Mouse (Mus musculus) midbrain, postnatal 0 days (tissue): ENCODE results near the gene Phf13. TPM values are rescaled to one million over a fixed set of nuclear protein-coding genes. Genes with fewer than 3 reads are reported as not detected.
A peak's percentile ranks its signal among the peaks of the same experiment; 100 is the strongest.
"Not testable (repeated sequence)": the region's sequence is repeated elsewhere in the genome, so short reads cannot be mapped to it uniquely, and the experiment has no call there.

Experiments used
- ATAC-seq: fragments of 200-750 bp; cut with Nextera tagmentation; 2 replicates; pipeline ENCODE4 v1.8.0; 2017; ENCODE audit warnings: moderate number of reproducible peaks, mild to moderate bottlenecking, moderate TSS enrichment, moderate library complexity; ENCODE audit not compliant: low FRiP score
- DNase-seq: peaks from one replicate; pipeline ENCODE4 v3.0.0-alpha.2; 2015; ENCODE audit warnings: low spot score
- H3K27ac ChIP-seq: fragments of 300-500 bp; sonication (generic); 2 replicates; pipeline ENCODE4 v1.5.1; 2014; ENCODE audit warnings: low read depth, mild to moderate bottlenecking, low read length, mixed read lengths
- H3K27me3 ChIP-seq: fragments of 300-500 bp; sonication (generic); 2 replicates; pipeline ENCODE4 v1.6.1; 2014; ENCODE audit warnings: low read length, control low read depth, mixed read lengths; ENCODE audit not compliant: insufficient read depth
- H3K36me3 ChIP-seq: fragments of 300-500 bp; sonication (generic); 2 replicates; pipeline ENCODE4 v1.6.1; 2014; ENCODE audit warnings: low read length, control low read depth, mixed read lengths; ENCODE audit not compliant: insufficient read depth
- H3K4me1 ChIP-seq: fragments of 300-500 bp; sonication (generic); 2 replicates; pipeline ENCODE4 v1.6.1; 2014; ENCODE audit warnings: mild to moderate bottlenecking, control low read depth, antibody characterized with exemption, low read length, mixed read lengths; ENCODE audit not compliant: insufficient read depth
- H3K4me2 ChIP-seq: fragments of 300-500 bp; sonication (generic); 2 replicates; pipeline ENCODE4 v1.6.1; 2014; ENCODE audit warnings: low read depth, mild to moderate bottlenecking, low read length, mixed read lengths; ENCODE audit not compliant: poor library complexity, severe bottlenecking
- H3K4me3 ChIP-seq: fragments of 300-500 bp; sonication (generic); 2 replicates; pipeline ENCODE4 v1.5.1; 2014; ENCODE audit warnings: low read depth, mild to moderate bottlenecking, low read length, moderate library complexity
- H3K9ac ChIP-seq: fragments of 300-500 bp; sonication (generic); replicated peaks from 2 replicates; pipeline ENCODE4 v1.6.1; 2014; ENCODE audit warnings: mild to moderate bottlenecking, low read length, moderate library complexity, mixed read lengths; ENCODE audit not compliant: poor library complexity, severe bottlenecking
- H3K9me3 ChIP-seq: fragments of 300-500 bp; sonication (generic); 2 replicates; pipeline ENCODE4 v1.6.1; 2016; ENCODE audit warnings: low read length, control low read depth
- CTCF ChIP-seq: IDR thresholded peaks from 2 replicates; pipeline ENCODE4 v1.5.1; 2016; ENCODE audit warnings: antibody characterized with exemption, mild to moderate bottlenecking
- WGBS: fragments of 180-500 bp; shearing (Covaris S2); extraction: QIAGEN DNeasy Blood & Tissue Kit; methylation state at CpG from one replicate; pipeline ENCODE4 v1.1.7; 2014; 5-methylcytosine and 5-hydroxymethylcytosine counted together
- polyA plus RNA-seq: library from polyadenylated mRNA; unstranded; fragments of >200 nt; fragmentation: Nextera tagmentation; extraction: Ambion mirVana; gene quantifications from 2 replicates; pipeline ENCODE4 v1.2.1, GENCODE M21; 2015
- total RNA-seq: library from RNA; depleted of rRNA; stranded (reverse); fragments of >200 nt; gene quantifications from 2 replicates; pipeline ENCODE4 v1.2.3, GENCODE M21; 2014

The Phf13 gene
- total and polyA plus RNA-seq, 2 experiments from 2014 or later: 16.6 to 18.3 TPM

DNA sequence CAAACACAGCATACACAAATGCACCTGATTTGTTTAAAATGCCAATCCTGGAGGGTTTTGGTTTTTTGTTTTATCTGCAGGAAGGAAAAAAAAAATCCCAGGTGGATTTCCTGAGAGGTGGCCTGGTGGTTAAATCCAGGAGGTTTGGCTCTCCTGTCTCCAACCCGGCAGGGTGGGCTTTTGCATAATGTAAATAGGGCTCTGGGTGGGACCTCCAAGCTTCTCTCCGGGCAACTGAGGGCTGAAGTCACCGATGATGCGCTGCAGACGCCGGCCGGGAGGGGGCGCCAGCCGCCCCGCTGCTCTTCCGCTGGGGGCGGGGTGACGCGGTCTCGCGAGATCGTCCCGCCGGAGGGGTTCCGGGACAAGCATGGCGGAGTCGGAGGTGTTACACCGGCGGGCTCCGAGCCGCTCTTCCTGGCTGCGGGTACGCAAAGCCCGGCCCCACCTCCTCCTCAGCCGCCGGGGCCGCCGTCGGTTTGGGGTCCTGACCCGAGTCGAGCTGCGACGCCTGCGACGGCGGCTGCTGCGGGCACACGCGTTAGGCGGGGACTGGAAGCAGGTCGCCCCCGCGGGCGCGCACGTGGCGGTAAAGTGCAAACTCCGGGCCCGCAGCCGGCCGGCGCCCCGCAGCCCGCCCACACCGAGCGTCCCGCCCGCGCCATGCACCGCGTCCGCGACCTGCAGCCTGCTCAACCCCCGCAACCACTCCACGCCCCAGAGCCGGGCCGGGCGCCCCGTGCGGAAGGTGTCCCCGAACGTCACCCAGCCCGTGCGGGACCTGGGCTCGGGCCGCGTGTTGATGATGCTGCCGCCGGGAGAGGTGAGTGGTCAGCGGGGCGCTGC lies 43.1 kb upstream of the Phf13 start, which contains the start of gene Nol9:
Gene Nol9 (plus strand): TSS at position 337 of the 846 bp plus-strand sequence.
- DNase-seq: peak; percentile 87
- peak; percentile 94 for TF ChIP-seq CTCF
- ATAC-seq: peak; percentile 90
- H3K9ac ChIP-seq: peak within 1 kb of the TSS; percentile 84
- peaks cover 10% of the 10 kb centered on the region for H3K4me1 ChIP-seq
- H3K36me3 ChIP-seq: peaks cover 21% of the 10 kb centered on the region
- H3K4me2 ChIP-seq: peak within 1 kb of the TSS; percentile 74
- under 1% methylated on average over 65 of the region's 86 CpGs for WGBS
- peak within 1 kb of the TSS; percentile 85 for H3K4me3 ChIP-seq
- no peaks in the 10 kb centered on the region for H3K27me3 ChIP-seq
- no peaks in the 10 kb centered on the region for H3K9me3 ChIP-seq
- peak within 1 kb of the TSS; percentile 43 for H3K27ac ChIP-seq

GRCm38 (mm10) chr4:152038225-152038984 lies 42.3 kb upstream of the Phf13 start, which contains the start of gene Tas1r1:
Gene Tas1r1, minus strand, starts transcription at chr4:152038568.
- H3K9me3 ChIP-seq: no peaks in the 10 kb centered on the region
- H3K4me1 ChIP-seq: peaks cover 10% of the 10 kb centered on the region
- no peaks in the 10 kb centered on the region for H3K27me3 ChIP-seq
- peak within 1 kb of the TSS; percentile 85 for H3K4me3 ChIP-seq
- H3K9ac ChIP-seq: peak within 1 kb of the TSS; percentile 84
- H3K27ac ChIP-seq: peak within 1 kb of the TSS; percentile 43
- WGBS: 49% methylated on average over 10 of the region's 10 CpGs
- peaks cover 15% of the 10 kb centered on the region; the same call in 1 of the 2 replicates for H3K36me3 ChIP-seq
- ATAC-seq (no peak), DNase-seq (no peak)
- TF ChIP-seq CTCF: no peak
- H3K4me2 ChIP-seq: peak within 1 kb of the TSS; percentile 74

DNA sequence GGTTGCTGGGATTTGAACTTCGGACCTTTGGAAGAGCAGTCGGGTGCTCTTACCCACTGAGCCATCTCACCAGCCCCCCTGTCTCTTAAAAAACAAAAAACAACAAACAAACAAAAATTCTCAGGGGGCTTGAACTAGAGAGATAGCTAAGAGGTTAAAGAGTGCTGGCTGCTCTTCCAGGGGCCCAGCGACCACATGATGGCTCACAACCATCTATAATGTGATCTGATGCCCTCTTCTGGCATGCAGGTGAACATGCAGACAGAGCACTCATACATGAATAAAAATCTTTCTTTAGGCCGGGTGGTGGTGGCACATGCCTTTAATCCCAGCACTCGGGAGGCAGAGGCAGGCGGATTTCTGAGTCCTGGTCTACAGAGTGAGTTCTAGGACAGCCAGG lies 40.4 kb upstream of the Phf13 start:
- not testable (repeated sequence) for ATAC-seq, H3K27ac ChIP-seq, H3K36me3 ChIP-seq, H3K4me2 ChIP-seq, H3K27me3 ChIP-seq, DNase-seq, H3K4me3 ChIP-seq, H3K9ac ChIP-seq, H3K9me3 ChIP-seq
- H3K4me1 ChIP-seq: peaks cover 10% of the 10 kb centered on the region
- peak; percentile 22 for TF ChIP-seq CTCF
- 90% methylated on average over 6 of the region's 6 CpGs for WGBS

DNA sequence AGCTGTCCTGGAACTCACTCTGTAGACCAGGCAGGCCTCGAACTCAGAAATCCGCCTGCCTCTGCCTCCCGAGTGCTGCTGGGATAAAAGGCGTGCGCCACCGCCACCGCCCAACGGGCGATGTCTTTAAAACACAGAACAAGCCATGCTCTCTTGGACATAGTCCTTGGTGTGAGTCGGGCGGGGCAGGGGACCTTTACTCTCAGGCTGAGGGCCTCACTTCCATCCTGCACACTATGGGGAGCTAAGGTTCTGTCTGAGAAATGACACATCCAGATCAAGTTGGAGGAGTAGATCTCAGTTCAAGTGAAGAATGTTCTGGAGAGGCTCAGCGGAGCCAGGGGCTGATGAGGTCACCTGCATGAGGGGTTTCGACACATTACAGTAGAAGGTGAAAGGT lies 36.9 kb upstream of the Phf13 start:
- Histone ChIP-seq H3K4me1 (peaks cover 16% of the 10 kb centered on the region; the same call in 1 of the 2 replicates), H3K27ac (no peak overlapping the region), H3K9ac (no peak overlapping the region), H3K4me3 (no peak overlapping the region), H3K36me3 (no peaks in the 10 kb centered on the region), H3K9me3 (no peaks in the 10 kb centered on the region), H3K27me3 (no peaks in the 10 kb centered on the region), H3K4me2 (no peak overlapping the region)
- no peak for ATAC-seq
- no peak for TF ChIP-seq CTCF
- WGBS: 91% methylated on average over 13 of the region's 13 CpGs
- DNase-seq: no peak

DNA sequence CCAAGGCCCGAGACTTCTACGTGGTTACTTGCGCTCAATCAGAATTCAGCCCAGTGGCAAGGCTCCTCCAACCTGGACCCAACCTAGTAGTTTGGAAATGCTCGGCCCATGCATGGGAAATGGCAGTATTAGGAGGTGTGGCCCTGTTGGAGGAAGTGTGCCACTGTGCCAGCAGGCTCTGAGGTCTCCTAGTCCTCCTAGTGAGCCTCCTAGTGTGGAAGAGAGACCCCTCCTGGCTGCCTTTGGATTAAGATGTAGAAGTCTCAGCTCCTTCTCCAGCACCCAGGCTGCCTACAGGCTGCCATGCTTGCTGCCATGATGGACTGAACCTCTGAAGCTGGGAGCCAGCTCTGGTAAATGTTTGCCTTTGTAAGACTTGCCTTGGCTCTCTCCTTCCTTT lies 33.9 kb upstream of the Phf13 start:
- no peak overlapping the region for H3K4me3 ChIP-seq
- H3K9ac ChIP-seq: no peak overlapping the region
- 52% methylated on average over 4 of the region's 4 CpGs for WGBS

More for the DNA sequence above, 33.9 kb upstream of the Phf13 start:
- no peak overlapping the region for H3K27ac ChIP-seq
- H3K9me3 ChIP-seq: no peaks in the 10 kb centered on the region
- peaks cover 31% of the 10 kb centered on the region for H3K4me1 ChIP-seq
- TF ChIP-seq CTCF: peak; percentile 56
- H3K36me3 ChIP-seq: no peaks in the 10 kb centered on the region
- ATAC-seq (no peak), DNase-seq (peak; percentile 64)
- H3K27me3 ChIP-seq: no peaks in the 10 kb centered on the region
- H3K4me2 ChIP-seq: peak overlapping the region; percentile 5; the same call in 1 of the 2 replicates
